ENCODE assay signal across 8 mouse cellular contexts in genomic region chr1:165104707-165105259, GRCm38 (mm10). TPM values are rescaled to one million over a fixed set of nuclear protein-coding genes. Genes with fewer than 3 reads are reported as not detected.
DNase-seq lines count a peak whose midpoint lies in the region; ATAC-seq and TF ChIP-seq lines count a peak whose summit lies in the region.

No protein-coding gene starts in this region.

- WGBS in kidney, embryonic 14.5 days = 62% methylated on average over 7 of the region's 7 CpGs
- 86% methylated on average over 7 of the region's 7 CpGs for WGBS in thymus, adult 2 months

- DNase-seq in kidney, adult 11 months = no peak
- DNase-seq in left cerebral cortex, adult 18-20 months (ENCODE audit: low spot score in 2 of 2) = peak; percentile 70 to 78
- peak; percentile 43 for DNase-seq in right cerebral cortex, postnatal 14 days
- no peak for DNase-seq in thymus, postnatal 14 days
- DNase-seq in thymus, adult 2 months = no peak
- DNase-seq in thymus, postnatal 4 days = no peak

- no peaks in the 10 kb centered on the region for H3K27me3 ChIP-seq in kidney, embryonic 14.5 days (ENCODE audit: control insufficient read depth, insufficient read depth, low read length)
- no peaks in the 10 kb centered on the region for H3K27me3 ChIP-seq in thymus, adult 2 months (ENCODE audit: control insufficient read depth, insufficient read depth, low read length)

- no peak overlapping the region for H3K9ac ChIP-seq in kidney, embryonic 14.5 days (ENCODE audit: low read depth, low read length)

- no peaks in the 10 kb centered on the region for H3K36me3 ChIP-seq in kidney, embryonic 14.5 days (ENCODE audit: control insufficient read depth, insufficient read depth, low read length)
- H3K36me3 ChIP-seq in thymus, adult 2 months (ENCODE audit: control insufficient read depth, insufficient read depth, low read length) = no peaks in the 10 kb centered on the region

- no peak for TF ChIP-seq POLR2A in thymus, adult 2 months (IDR thresholded peaks at IDR 0.05; ENCODE audit: control insufficient read depth, extremely low read depth, insufficient read depth, low read length, poor library complexity)

- H3K9me3 ChIP-seq in kidney, embryonic 14.5 days (ENCODE audit: control insufficient read depth, low read length) = no peaks in the 10 kb centered on the region

- H3K4me1 ChIP-seq in kidney, embryonic 14.5 days (ENCODE audit: control insufficient read depth, insufficient read depth, low read length) = 0 out of 2 replicates have a peak, but pooled peaks cover 4% of the 10 kb centered on the region
- H3K4me1 ChIP-seq in thymus, adult 2 months (replicated peaks; ENCODE audit: control insufficient read depth, insufficient read depth, low read length) = no peaks in the 10 kb centered on the region

- 0 out of 2 replicates have a peak, but pooled peaks have one; percentile 46 for ATAC-seq in kidney, embryonic 14.5 days (ENCODE audit: low FRiP score, low TSS enrichment)
- peak; percentile 85 for ATAC-seq in erythroid progenitor cell, adult 5-6 weeks (replicated peaks; ENCODE audit: low FRiP score, poor library complexity, severe bottlenecking)

- no peak overlapping the region for H3K27ac ChIP-seq in kidney, embryonic 14.5 days (ENCODE audit: low read depth, low read length)
- no peak overlapping the region for H3K27ac ChIP-seq in thymus, adult 2 months (ENCODE audit: control insufficient read depth, insufficient read depth, low read length)

- no peak for TF ChIP-seq CTCF in thymus, adult 2 months (IDR thresholded peaks at IDR 0.05; ENCODE audit: borderline replicate concordance, control insufficient read depth, extremely low read depth, insufficient read depth, low read length, poor library complexity)

- no peak overlapping the region for H3K4me3 ChIP-seq in kidney, embryonic 14.5 days (ENCODE audit: low read length)
- no peak overlapping the region for H3K4me3 ChIP-seq in thymus, adult 2 months (ENCODE audit: control insufficient read depth, insufficient read depth, low read length)

- no peak overlapping the region for H3K4me2 ChIP-seq in kidney, embryonic 14.5 days (replicated peaks; ENCODE audit: low read depth, low read length)

RNA-seq across cellular contexts. Expression of gene Tbx19, which starts 55.8 kb away (rescaled TPM):
- not detected in 2 replicates for polyA plus RNA-seq in kidney, embryonic 14.5 days (2014; fragmentation: Nextera tagmentation; extraction: Ambion mirVana)
- total RNA-seq in erythroid progenitor cell, adult 5-6 weeks (2015; ENCODE audit: low replicate concordance) = not detected in 2 replicates
- total RNA-seq in erythroid progenitor cell, adult 5-6 weeks (2017; ENCODE audit: low replicate concordance) = not detected in 2 replicates
- not detected for total RNA-seq in left cerebral cortex, adult 18-20 months (2021)
- polyA plus RNA-seq in thymus, adult 2 months (2012; rRNA removed) = 9.6 and 10.3 TPM in 2 replicates

Comparison
In these comparisons a context has a peak if more than half of its experiments do, and no peak if none do; other contexts are left out.
1. DNase-seq: peak in left cerebral cortex, adult 18-20 months (2 of 2) and right cerebral cortex, postnatal 14 days (single experiment); none in kidney, adult 11 months (single experiment), thymus, postnatal 14 days (single experiment), thymus, adult 2 months (single experiment) and thymus, postnatal 4 days (single experiment).